Mouse (Mus musculus) ovary, postnatal 36 days (tissue): ENCODE results near the gene Zfr2.

Experiments used
- DNase-seq: peaks from one replicate; pipeline ENCODE4 v3.0.0; 2022; ENCODE audit warnings: low spot score, mixed read lengths

Gene Zfr2

DNA sequence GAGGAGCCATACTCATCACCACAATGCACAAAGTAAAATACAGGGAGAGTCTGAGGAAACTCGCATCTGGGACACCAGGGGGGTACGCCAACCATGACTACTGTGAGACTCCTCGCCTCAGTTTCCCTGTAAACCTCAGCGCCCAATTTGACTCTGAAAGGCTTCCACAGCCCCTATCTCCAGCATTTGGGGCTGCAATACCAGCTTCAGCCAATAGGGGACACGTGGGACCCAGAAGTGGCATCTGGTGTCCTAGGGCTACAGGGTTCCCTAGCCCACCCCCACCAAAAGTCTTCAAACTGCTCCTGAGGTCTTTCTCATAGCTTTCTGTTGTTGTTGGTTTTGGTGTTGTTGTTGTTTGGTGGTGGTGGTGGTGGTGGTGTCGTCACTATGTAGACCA lies 55.6 kb downstream of the Zfr2 start:
- DNase-seq, result no peak

DNA sequence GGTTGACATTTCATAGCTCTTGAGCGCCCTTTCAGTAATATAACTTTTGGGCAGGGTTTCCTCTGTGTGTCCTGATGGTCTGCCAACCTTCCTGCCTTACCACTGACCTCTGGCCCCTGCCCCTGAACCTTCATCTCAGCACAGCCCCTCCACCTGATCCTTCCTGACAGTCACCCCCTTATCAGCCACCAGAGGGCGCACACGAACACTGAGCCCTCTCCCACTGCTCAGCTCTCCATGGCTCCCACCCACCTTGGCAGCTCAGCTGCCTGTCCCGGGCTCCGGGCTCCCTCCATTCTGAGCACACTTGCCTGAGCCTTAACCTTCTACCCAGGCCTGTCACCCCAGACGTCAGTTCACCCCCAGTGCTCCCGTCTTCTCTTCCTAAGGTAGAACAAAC lies 56.3 kb downstream of the Zfr2 start:
- peak; percentile 61 for DNase-seq

GRCm38 (mm10) chr10:81289811-81290210 lies 56.9 kb downstream of the Zfr2 start:
- no peak for DNase-seq

DNA sequence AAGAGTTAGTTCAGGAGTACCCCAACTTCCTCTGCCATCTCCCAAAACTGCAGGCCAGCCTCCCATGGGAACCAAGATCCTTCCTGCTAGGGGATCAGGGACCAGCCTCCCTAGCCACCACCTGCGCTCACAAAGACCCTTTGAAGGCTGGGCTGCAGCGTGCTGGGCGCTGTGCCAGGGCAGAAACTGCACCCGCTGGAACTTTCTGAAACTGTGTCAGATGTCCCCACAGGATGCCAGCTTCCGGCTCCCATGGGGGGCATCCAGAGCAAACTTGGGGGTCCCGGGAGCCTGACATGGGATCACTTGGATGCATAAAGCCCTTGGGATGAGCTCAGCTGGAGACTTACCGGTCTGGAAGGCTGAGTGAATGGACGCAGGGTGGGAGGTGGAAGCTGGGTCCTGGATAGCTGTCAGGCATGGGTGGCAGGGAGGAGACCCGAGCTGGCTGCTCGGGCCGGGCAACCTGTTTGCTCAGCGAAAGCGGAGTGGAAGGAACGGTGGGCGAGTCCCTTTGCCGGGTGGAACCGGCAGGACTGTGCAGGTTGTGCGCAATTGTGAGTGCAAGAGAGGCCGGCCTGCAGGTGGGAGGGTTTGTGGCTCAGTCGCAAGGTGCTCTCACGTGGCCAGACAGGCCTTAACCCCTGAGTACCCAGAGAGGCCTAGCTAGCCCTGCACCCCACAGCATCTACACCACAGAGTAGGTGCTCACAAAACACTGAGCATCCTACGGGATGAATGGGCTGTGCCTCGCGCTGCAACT lies 57.9 kb downstream of the Zfr2 start:
- DNase-seq, result no peak

GRCm38 (mm10) chr10:81291511-81292104 lies 58.7 kb downstream of the Zfr2 start, which contains the start of gene Tjp3:
Gene Tjp3, minus strand, starts transcription at chr10:81291581.
- DNase-seq, result no peak

DNA sequence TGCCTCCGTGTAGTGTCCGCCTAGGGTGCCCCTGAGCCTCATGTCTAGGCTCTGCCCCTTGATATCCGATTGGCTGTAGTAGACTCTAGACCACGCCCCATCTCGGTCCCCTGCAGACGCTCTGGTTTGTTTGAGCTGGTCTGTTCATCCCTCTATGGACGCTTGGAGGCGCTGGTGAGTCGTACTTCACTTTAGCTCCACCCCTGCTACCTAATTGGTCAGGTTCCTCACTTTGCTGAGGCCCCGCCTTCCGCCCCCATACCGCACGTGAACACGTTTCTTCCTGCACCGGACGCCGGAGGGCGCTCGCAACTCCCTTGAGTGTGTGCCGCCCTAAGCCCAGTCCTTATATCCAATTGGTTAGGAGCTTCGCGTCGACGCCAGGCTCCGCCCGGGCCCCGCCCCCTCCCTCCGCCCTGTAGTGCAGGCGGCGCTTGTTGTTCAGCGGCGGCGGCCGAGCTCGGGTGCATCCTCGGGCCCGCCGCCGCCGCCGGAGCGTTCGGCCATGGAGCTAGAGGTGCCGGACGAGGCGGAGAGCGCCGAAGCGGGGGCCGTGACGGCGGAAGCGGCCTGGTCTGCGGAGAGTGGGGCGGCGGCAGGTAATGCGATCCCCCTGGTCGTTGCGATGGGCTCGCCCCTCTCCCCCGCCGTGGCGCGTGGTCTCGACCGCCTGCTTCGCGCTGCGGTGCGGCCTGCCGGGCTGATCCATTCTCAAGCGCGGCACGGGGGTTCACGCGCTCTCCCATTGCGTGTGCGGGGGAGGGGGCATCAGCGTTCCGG lies 59.8 kb downstream of the Zfr2 start, which contains the start of gene Pip5k1c:
Gene Pip5k1c (plus strand): TSS at position 410 of the 780 bp plus-strand sequence.
- DNase-seq, result peak; percentile 99

DNA sequence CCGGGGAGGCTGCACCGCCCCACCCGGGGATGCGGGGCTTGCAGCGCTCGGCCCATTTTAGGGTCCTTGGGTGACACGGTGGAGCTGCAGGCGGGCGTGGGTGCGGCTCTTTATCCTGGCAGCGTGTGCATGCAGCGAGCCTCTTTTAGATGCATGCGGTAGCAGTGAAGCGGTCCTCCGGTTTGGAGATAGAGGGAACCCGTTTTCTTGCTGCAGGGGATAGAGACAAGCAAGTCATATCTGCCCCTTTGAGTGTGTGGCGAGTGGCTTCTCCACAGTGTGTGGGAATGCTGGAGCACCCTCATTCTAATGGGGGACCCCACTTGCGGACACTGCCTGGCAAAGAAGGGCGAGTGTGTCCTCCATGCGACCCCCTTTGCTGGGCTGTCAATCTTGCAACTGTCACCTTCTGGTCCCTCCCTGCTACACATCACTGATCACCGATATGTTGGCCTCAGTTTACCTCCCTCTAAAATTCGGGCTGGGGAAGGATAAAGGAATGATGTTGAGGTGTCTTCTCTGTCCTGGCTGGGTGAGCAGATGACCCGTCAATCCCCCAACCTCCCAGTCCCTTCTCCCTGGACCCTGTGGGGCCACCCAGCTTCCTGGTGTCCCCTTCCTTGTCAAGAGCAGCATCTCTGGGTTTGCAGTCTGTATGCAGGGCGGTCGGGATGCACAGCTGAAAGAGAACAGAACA lies 60.5 kb downstream of the Zfr2 start:
- DNase-seq, result no peak

DNA sequence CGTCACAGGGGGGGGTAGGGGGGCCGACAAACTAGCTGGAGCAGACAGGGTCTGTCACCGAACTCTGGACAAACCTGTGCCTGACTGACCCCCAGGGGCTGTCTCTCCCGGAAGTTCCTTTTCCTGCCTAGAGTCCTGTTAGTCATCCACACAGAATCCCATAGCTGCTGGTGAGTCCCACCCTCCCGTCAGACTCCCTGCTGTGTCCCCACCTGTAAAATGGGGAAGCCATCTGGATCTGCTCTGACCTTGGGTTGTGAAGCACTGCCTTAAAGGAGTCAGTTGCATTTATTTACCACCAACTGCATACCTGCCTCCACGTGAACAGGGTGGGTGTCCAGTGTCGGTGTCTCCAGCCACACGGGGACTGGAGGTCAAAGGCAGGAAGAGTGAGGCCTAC lies 61.5 kb downstream of the Zfr2 start:
- DNase-seq, result no peak

DNA sequence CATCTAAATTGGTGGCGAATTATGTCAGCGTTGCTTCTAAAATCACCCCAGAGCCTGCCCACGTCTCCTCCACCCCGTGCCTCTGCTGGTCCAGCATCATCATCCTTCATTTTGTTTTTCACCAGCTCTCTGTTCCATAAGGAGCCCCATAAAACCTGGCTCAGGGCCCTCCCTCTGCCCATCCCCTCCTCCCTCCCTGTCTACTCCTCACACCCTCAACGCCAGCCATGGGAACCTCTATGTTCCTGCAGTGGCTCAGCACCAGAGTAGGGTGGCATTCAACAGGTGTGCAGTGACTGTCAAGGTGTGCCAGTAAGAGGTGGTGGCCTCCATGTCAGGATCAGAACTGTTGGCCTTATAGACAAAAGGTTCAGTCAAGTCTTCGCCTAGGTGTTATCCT lies 62.2 kb downstream of the Zfr2 start:
- no peak for DNase-seq

GRCm38 (mm10) chr10:81297246-81297645 lies 64.3 kb downstream of the Zfr2 start:
- DNase-seq, result no peak

GRCm38 (mm10) chr10:81297845-81298244 lies 64.9 kb downstream of the Zfr2 start:
- no peak for DNase-seq

- DNase-seq, result no peak
Observed at GRCm38 (mm10) chr10:81298369-81299100, 65.6 kb downstream of the Zfr2 start.

- DNase-seq, result no peak
Observed at GRCm38 (mm10) chr10:81299585-81300351, 66.8 kb downstream of the Zfr2 start.

DNA sequence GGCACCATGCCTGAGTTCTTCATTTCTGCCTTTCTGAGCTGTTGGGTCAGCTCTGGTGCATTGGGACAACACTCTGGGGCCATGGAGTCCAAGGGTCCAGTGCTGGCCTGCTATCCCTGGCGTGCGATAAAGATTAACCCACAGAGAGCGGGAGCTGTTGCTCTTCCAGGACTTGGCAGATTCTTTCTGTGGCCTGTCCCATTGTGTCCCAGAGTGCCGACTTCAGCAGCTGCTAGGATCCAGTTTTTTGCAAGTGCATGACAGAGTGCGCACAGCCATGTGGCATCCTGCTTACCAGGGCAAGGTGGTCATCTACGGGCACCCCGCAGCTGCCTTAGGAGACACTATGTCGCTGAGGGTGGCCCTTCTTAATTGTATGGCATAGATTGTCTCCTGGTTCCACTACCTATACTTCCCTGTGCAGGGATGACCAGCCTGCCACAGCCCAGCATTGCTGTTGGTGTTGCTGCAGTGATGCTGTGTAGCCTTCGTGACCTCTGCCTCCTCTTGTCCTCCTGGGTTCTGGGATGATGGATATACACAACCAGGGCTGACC lies 67.5 kb downstream of the Zfr2 start:
- no peak for DNase-seq

DNA sequence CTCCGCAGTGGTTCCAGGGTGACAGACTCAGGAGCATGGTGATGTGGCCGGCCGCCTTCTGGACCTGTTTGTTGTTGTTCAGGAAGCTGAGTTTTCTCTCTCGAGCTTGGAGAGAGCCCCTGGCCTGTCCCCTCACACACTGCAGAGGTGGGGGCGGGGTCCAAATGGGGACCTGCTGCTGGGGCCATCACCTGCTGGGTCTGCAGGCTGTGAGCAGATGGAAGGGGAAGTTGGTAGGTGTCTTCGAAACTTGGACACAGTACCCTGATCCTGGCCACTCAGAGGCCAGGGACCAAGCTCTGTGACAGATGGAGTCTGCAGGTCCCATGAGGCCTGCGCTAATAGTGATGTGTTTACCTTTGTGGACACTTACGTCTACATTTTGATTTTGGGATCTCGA lies 68.4 kb downstream of the Zfr2 start:
- DNase-seq, result no peak
